Mouse (Mus musculus): ENCODE measurements around the gene Tuba1b.

Gene Tuba1b

GRCm38 (mm10) chr15:98886667-98887387 is 47.5 kb downstream of the Tuba1b start:
- no peak for DNase-seq

- no peak for DNase-seq
Measured at GRCm38 (mm10) chr15:98884106-98884505, 50.3 kb downstream of the Tuba1b start.

GRCm38 (mm10) chr15:98883661-98884060 is 50.7 kb downstream of the Tuba1b start:
- DNase-seq: no peak

GRCm38 (mm10) chr15:98881656-98882008 is 52.7 kb downstream of the Tuba1b start:
- no peak for DNase-seq

Measured in cerebellum, postnatal 10 days (tissue).